Mouse (Mus musculus) thymus, adult 2 months (tissue): ENCODE data around the gene Plvap. TPM values are rescaled to one million over a fixed set of nuclear protein-coding genes. Genes with fewer than 3 reads are reported as not detected.

Experiments used
- DNase-seq: peaks from one replicate; pipeline ENCODE4 v3.0.0; 2021
- H3K27ac ChIP-seq: fragments of 200-500 bp; 2 replicates; pipeline ENCODE4 v1.5.1; 2012; ENCODE audit warnings: low read length, control low read depth; ENCODE audit not compliant: control insufficient read depth, insufficient read depth
- H3K27me3 ChIP-seq: fragments of 200-500 bp; 2 replicates; pipeline ENCODE4 v1.6.1; 2012; ENCODE audit warnings: mild to moderate bottlenecking, low read length, moderate library complexity, mixed read lengths; ENCODE audit not compliant: control insufficient read depth, insufficient read depth
- H3K36me3 ChIP-seq: fragments of 200-500 bp; 2 replicates; pipeline ENCODE4 v1.6.1; 2012; ENCODE audit warnings: mild to moderate bottlenecking, low read length, moderate library complexity; ENCODE audit not compliant: control insufficient read depth, insufficient read depth
- H3K4me1 ChIP-seq: fragments of 200-500 bp; replicated peaks from 2 replicates; pipeline ENCODE4 v1.6.1; 2012; ENCODE audit warnings: low read length; ENCODE audit not compliant: control insufficient read depth, insufficient read depth
- H3K4me3 ChIP-seq: fragments of 200-500 bp; 2 replicates; pipeline ENCODE4 v1.5.1; 2012; ENCODE audit warnings: mild to moderate bottlenecking, low read length, control low read depth, moderate library complexity; ENCODE audit not compliant: control insufficient read depth, insufficient read depth
- CTCF ChIP-seq: fragments of 200-500 bp; IDR thresholded peaks from 2 replicates; pipeline ENCODE4 v1.5.1; 2012; ENCODE audit warnings: mild to moderate bottlenecking, control low read depth, low read length, moderate library complexity, borderline replicate concordance; ENCODE audit not compliant: control insufficient read depth, poor library complexity, insufficient read depth; ENCODE audit errors: extremely low read depth
- POLR2A ChIP-seq: fragments of 200-500 bp; IDR thresholded peaks from 2 replicates; pipeline ENCODE4 v1.6.1; 2012; ENCODE audit warnings: mild to moderate bottlenecking, low read length, control low read depth, moderate library complexity; ENCODE audit not compliant: control insufficient read depth, poor library complexity, insufficient read depth; ENCODE audit errors: extremely low read depth
- WGBS: fragments of 180-500 bp; shearing (Covaris S2); methylation state at CpG from one replicate; pipeline ENCODE4 v1.1.7; 2018; 5-methylcytosine and 5-hydroxymethylcytosine counted together
- polyA plus RNA-seq: library from polyadenylated mRNA; depleted of rRNA; stranded (reverse); fragments of >200 nt; gene quantifications from 2 replicates; pipeline ENCODE4 v1.2.3, GENCODE M21; 2012; rRNA removed

The Plvap gene
- polyA plus RNA-seq, 1 experiment, result 62.6 TPM

DNA sequence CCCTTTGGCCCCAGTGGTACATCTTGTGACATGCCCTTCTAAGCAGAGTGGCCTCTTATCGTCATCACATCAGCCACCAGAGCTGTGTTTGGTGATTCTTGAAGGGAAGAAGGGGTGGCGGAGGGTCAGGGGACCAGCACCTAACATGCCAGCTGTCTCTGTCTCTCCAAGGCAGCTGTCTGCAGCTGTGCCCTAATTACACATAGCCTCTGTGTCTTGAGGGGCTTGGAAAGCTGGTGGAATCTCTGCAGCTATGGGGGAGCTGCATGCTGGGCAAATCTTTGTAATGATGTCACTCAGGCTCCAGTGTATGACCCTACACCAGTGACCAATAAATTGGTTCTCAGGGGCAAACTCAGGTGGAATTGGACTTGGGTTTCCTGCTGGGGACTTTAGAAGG, 58.9 kb downstream of the Plvap start:
- Histone ChIP-seq H3K27ac (no peak overlapping the region), H3K4me3 (no peak overlapping the region), H3K27me3 (no peaks in the 10 kb centered on the region), H3K4me1 (0 out of 2 replicates have a peak, but pooled peaks cover 3% of the 10 kb centered on the region), H3K36me3 (peaks cover 11% of the 10 kb centered on the region)
- TF ChIP-seq CTCF, result no peak
- TF ChIP-seq POLR2A, result no peak
- no peak for DNase-seq
- 85% methylated on average over 2 of the region's 2 CpGs for WGBS

DNA sequence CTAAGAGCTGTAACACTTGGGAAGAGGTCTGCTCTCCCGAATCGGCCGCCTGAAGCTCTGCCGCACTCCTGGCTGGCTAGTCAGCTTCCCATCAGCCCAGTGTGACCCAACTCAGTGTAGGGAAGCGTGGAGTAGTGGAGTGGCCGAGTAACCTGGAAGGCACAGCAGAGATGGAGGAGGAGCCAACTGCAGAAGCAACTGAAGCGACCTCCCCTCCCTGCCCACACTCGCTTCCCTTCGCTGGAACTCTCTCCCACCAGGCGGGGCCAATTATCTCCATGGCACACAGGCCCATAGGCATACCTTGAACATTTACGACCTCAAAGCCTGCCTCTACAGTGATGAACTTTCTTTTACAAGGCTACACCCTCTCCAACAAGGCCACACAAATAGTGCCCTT, 59.8 kb downstream of the Plvap start:
- no peak overlapping the region for H3K4me3 ChIP-seq
- H3K27ac ChIP-seq, result no peak overlapping the region
- 0 out of 2 replicates have a peak, but pooled peaks cover 3% of the 10 kb centered on the region for H3K4me1 ChIP-seq
- H3K27me3 ChIP-seq, result no peaks in the 10 kb centered on the region
- 81% methylated on average over 11 of the region's 11 CpGs for WGBS
- peaks cover 2% of the 10 kb centered on the region; the same call in 1 of the 2 replicates for H3K36me3 ChIP-seq
- TF ChIP-seq CTCF (no peak), POLR2A (no peak)
- DNase-seq, result no peak

DNA sequence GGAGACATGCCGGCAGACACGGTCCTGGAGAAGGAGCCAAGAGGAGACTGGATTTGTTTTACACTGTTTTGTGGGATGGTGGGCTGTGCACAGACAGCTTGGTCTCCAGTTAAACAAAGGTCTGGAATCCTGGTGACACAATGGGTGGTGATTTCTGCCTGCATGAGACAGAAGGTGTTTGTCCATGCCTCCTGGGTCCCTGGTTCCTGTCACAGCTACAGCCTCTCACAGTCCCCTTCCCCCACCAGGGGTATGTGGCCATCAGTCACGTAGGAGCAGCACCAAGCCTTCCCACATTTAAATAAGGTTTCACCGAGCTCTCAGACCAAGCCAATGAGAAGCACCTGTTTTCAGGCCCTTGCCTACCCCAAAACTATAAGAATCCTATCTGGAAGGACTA, 60.2 kb downstream of the Plvap start:
- Histone ChIP-seq H3K4me1 (0 out of 2 replicates have a peak, but pooled peaks cover 3% of the 10 kb centered on the region), H3K27ac (no peak overlapping the region), H3K4me3 (no peak overlapping the region), H3K27me3 (no peaks in the 10 kb centered on the region), H3K36me3 (no peaks in the 10 kb centered on the region; the same call in 1 of the 2 replicates)
- 79% methylated on average over 4 of the region's 4 CpGs for WGBS
- DNase-seq, result no peak
- TF ChIP-seq CTCF (no peak), POLR2A (no peak)

Other genes starting within 250 kb of the Plvap start
- gene Myo9b, start 239.0 kb downstream of the Plvap start, polyA plus RNA-seq, result 82.5 and 90.7 TPM in 2 replicates
- 17.7 and 18.5 TPM in 2 replicates for gene Haus8, start 238.8 kb downstream of the Plvap start, polyA plus RNA-seq
- gene Use1, start 144.9 kb downstream of the Plvap start, polyA plus RNA-seq, result 133 and 156 TPM in 2 replicates
- 34.9 and 36.1 TPM in 2 replicates for gene Ocel1, start 140.5 kb downstream of the Plvap start, polyA plus RNA-seq
- 71.2 and 71.5 TPM in 2 replicates for gene Nr2f6, start 129.8 kb downstream of the Plvap start, polyA plus RNA-seq
- gene Ushbp1, start 116.0 kb downstream of the Plvap start, polyA plus RNA-seq, result 9.9 and 13.6 TPM in 2 replicates
- 219 and 225 TPM in 2 replicates for gene Babam1, start 114.9 kb downstream of the Plvap start, polyA plus RNA-seq
- gene Ankle1, start 105.7 kb downstream of the Plvap start, polyA plus RNA-seq, result 60.0 and 72.6 TPM in 2 replicates
- 282 and 336 TPM in 2 replicates for gene Abhd8, start 48.1 kb downstream of the Plvap start, polyA plus RNA-seq
- gene Mrpl34, start 46.8 kb downstream of the Plvap start, polyA plus RNA-seq, result 119 and 125 TPM in 2 replicates
- gene Dda1, start 42.6 kb downstream of the Plvap start, polyA plus RNA-seq, result 201 and 216 TPM in 2 replicates
- gene Ano8, start 25.8 kb downstream of the Plvap start, polyA plus RNA-seq, result 34.8 and 40.7 TPM in 2 replicates
- gene Gtpbp3, start 23.6 kb downstream of the Plvap start, polyA plus RNA-seq, result 56.8 and 58.7 TPM in 2 replicates
- gene Ccdc194, start 14.0 kb upstream of the Plvap start, polyA plus RNA-seq, result 0.09 and 0.11 TPM in 2 replicates
- 457 and 474 TPM in 2 replicates for gene Bst2, start 25.7 kb upstream of the Plvap start, polyA plus RNA-seq
- gene Mvb12a, start 31.2 kb upstream of the Plvap start, polyA plus RNA-seq, result 166 and 182 TPM in 2 replicates
- 15.5 and 17.2 TPM in 2 replicates for gene Tmem221, start 47.1 kb upstream of the Plvap start, polyA plus RNA-seq
- 0.05 and 0.06 TPM in 2 replicates for gene Nxnl1, start 54.8 kb upstream of the Plvap start, polyA plus RNA-seq
- gene Slc27a1, start 57.1 kb upstream of the Plvap start, polyA plus RNA-seq, result 174 and 176 TPM in 2 replicates
- 280 and 369 TPM in 2 replicates for gene Pgls, start 80.4 kb upstream of the Plvap start, polyA plus RNA-seq
- gene Fam129c, start 85.9 kb upstream of the Plvap start, polyA plus RNA-seq, result 23.9 and 28.4 TPM in 2 replicates
- 134 and 158 TPM in 2 replicates for gene Colgalt1, start 99.2 kb upstream of the Plvap start, polyA plus RNA-seq
- gene Unc13a, start 160.0 kb upstream of the Plvap start, polyA plus RNA-seq, result 1.6 and 2.0 TPM in 2 replicates
- 68.0 and 77.5 TPM in 2 replicates for gene Jak3, start 164.5 kb upstream of the Plvap start, polyA plus RNA-seq
- gene Insl3, start 177.5 kb upstream of the Plvap start, polyA plus RNA-seq, result 42.6 and 56.8 TPM in 2 replicates
- 6.3 and 6.9 TPM in 2 replicates for gene B3gnt3, start 190.0 kb upstream of the Plvap start, polyA plus RNA-seq
- 767 and 809 TPM in 2 replicates for gene Fcho1, start 214.0 kb upstream of the Plvap start, polyA plus RNA-seq